Mouse (Mus musculus): ENCODE results near the gene Atp6v1g2.

Atp6v1g2 gene

DNA sequence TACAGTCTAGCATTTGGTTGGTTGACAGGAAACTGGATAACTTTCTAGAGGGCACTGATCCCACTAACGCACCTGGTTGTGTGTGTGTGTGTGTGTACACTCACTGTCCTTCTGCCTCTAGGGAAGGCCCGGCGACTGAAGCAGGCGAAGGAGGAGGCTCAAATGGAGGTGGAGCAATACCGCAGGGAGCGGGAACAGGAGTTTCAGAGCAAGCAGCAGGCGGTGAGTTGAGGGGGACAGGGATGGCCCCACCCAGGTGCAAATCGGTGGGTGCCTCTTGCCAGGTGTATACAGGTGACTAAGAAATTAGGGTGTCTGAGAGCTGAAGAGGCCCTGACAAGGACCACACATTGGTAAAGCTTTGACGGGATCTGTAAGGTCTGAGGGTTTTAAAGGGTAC, 3.5 kb downstream of the Atp6v1g2 start:
- DNase-seq (ENCODE audit: extremely low spot score, low spot score): no peak

DNA sequence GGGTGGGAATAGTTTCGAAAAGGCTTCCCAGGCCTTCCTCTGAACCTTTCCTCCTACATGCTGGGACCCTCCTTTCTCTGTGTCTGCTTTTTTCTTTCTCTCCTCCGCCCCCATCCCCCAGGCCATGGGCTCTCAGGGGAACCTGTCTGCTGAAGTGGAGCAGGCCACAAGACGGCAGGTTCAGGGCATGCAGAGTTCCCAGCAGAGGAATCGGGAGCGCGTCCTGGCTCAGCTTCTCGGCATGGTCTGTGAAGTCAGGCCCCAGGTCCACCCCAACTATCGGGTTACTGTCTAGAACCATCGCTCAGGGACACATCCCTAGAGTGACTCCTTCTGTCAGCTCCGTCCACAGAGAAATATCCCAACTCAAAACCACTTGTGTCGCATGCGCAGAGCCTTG, 4.0 kb downstream of the Atp6v1g2 start:
- no peak for DNase-seq (ENCODE audit: extremely low spot score, low spot score)

DNA sequence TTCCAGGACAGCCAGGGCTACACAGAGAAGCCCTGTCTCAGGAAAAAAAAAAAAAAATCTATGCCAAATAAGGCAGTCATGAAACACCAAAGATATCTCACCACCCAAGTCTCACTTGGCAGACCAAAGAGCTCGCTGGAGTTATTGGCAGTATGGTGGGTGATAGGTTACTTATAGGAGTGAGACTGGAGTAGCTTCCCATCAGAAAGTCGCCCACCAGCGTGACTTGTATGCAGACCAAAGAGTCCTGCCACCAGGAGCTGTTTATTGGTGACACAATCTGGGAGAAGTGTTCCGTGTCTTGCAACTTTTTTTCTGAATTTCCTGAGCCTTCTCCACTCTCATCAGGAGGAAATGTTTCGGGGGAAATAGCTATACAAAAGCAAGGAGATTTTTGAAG, 6.2 kb downstream of the Atp6v1g2 start:
- DNase-seq (ENCODE audit: extremely low spot score, low spot score): no peak

DNA sequence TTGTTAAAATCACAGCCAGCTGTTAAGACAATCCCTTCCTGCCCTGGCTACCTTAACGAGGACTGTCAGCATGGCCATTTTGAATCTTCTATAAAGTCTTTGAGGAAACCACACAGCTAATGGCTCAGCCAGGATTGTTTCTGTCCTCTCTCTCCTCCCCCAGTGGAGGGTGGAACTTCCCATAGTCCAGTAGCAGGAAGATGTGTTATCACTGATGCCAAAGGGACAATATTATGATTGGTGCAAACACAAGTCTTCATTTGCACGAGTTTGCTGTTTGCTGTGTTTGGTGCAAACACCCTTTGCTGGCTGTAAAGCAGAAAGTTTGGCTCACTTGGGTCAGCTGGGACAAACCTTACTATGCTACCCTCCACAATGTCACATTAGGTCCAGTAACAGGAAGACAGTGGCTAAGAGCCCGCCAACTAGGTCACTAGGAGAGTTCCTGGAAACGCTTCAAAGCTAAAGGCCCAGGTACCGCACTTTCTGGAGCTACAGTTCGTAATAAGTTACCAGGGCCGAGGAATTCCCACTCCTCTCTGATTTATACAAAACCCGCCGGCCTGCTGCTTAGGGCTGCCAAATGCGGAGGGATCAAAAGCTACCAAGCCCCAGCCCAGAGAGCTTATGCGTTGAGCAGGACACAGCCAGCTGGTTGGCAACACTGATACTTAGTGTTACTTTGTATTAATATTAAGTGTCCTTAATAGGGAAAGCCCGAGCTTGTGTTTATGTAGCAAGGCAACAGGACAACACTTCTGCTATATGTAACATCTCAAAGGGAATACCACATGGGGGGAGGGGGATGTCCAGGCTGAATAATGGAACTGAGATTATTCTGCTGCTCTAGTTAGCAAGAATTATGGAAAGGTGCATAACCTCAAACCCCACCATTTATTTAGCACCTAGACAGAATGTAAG, 7.2 kb downstream of the Atp6v1g2 start:
- DNase-seq (ENCODE audit: extremely low spot score, low spot score): no peak

DNA sequence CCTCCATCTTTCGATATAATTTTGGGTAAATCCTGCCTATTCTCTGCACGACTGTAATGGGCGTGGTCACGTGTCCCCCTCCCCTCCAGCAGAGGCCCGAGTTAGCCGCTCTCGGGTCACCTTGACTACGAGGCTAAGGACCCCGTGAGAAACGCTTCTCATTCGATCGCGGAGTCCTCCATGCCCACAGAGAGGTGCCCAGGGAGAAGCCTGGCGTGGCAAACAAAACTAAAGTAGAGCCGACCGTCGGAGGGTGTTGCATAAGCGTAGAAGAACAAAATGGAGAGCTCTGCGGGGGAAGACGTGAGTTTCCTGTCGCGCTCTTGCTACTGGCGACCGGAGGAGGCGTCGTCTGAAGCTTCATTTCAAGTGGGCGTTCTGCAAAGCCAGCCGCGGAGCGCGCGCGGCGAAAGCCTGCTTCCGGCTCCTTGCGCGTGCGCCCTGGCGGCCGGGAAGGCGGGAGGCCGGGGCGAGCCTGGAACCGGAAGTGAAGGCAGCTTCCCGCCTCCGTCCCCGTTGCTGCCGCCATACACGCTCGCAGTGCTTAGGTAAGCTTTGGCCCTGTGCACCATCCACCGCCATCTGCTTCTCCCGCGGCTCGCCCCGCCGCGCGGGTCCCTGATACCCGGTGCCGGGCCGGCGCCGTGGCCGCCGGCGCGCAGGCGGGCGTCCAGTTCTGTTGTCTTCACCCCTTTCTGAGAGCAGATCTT, 8.0 kb downstream of the Atp6v1g2 start, which contains the start of gene Ddx39b:
TSS of gene Ddx39b (plus strand) at position 442 of the 710 bp plus-strand sequence.
- peak; percentile 96 for DNase-seq (ENCODE audit: extremely low spot score, low spot score)

DNA sequence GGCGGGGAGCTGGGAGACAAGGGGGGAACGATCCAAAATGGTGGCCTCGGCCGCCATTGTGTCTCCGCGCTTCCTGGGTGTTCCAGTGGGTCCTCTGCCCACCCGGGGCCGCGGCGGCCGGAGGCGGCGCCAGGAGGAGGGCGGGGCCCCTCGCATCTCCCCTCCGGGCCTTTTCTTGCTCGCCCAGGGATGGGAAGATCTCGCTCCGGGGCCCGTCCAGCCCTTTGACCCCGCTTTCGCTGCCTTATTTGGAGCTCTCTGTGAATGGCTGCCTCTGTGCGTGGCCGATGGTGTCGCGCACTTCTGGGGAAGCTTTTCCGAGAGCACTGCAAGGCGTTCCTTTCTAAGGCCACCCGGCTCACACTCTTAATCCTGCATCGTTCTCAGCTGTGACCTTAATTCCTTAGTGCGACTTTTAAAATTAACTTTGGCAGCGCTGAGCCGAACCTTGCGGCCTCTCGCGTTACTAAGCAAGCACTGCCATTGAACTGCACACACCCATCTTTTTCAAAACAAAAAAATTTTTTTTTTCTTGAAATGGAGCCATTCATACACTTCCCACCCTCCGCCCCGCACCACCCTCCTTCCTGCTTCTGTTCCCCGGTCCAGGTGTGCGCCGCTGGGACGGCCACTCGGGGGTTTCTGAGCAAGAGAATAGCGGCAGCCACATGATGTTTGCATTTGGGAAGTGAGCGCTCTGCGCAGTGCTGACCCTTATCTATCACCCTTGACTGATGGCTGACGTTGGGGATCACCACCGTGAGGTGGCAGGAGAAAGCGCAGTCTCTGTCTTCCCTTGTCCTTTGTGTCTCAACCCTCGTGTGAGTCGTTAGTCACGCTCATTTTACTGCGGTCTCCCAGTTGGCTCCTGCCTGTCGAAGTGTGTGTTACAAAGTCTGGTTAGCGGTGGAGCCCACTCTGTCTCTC, 8.8 kb downstream of the Atp6v1g2 start:
- peak; percentile 77 for DNase-seq (ENCODE audit: extremely low spot score, low spot score)

DNA sequence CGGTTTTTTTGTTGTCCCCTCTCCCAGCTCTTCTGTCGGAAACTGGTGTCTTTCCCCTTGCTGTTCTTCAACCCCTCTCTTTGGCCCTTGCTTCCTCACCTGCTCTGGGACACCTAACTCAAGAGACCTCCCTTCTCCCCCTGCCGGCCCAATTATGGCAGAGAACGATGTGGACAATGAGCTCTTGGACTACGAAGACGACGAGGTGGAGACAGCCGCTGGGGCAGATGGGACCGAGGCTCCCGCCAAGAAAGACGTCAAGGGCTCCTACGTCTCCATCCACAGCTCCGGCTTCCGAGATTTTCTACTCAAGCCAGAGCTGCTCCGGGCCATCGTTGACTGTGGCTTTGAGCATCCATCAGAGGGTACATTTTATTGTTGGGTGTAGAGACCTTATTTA, 9.6 kb downstream of the Atp6v1g2 start:
- peak; percentile 57 for DNase-seq (ENCODE audit: extremely low spot score, low spot score)

DNA sequence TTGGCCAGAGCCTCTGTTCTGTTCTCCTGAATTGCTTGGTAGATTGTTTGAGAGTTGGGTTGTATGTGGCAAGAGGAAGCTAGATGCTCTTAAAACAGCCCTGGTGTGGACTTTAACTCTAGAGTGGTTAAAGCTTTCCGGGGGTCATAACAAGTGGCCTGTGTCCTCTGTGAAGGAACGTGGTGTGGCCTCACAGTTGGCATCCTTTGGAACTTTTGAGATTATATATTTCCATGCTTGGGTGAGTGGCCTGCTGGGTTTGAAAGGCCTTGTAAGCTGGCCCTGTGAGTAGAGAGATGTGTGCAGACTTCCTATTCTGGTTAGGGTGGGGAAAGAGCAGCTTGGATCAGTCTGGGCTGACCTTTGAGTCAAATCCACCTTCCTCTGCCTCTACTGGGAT, 11.5 kb downstream of the Atp6v1g2 start:
- no peak for DNase-seq (ENCODE audit: extremely low spot score, low spot score)

DNA sequence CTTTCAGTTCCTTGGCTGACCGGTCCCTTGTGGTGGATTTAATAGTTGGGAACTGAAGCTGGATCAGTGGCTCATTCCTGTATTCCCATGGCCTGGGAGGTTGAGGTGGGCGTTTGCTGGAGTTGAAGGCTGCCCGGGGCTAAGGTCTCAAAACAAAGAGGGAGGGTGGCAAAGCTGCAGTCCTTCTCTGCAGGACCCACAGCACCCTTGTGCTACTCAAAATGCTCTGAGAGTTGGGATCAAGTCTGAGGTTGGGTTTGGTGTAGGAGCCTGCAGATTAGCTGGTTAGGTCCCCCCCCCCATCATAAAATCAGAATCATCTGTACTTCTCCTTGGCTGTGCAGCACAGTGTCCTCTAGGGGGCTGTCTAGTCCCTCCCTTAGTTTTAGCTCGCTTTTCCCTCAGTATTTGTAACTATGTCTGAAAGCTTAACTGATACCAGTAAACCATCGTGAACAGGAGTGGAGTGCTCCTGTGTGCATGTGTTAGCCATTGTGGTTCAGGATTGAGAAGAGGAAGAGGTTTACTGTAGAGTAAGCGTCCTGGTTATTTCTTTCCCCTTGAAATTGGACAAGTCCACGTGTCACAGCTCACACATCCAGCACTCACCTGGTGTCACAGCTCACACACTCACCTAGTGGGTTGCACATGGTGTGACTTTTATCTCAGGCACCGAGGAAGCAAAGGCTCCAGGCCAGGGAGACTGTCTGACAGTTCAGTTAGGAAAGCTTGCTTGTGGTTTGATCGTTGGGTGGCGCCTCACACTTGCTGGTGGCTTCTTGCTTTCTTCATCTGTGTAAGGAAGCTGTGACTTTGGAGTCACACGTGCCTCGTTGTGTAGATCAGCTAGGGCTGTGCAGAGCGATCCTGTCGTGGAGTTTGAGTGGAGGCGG, 12.5 kb downstream of the Atp6v1g2 start:
- DNase-seq (ENCODE audit: extremely low spot score, low spot score): no peak

DNA sequence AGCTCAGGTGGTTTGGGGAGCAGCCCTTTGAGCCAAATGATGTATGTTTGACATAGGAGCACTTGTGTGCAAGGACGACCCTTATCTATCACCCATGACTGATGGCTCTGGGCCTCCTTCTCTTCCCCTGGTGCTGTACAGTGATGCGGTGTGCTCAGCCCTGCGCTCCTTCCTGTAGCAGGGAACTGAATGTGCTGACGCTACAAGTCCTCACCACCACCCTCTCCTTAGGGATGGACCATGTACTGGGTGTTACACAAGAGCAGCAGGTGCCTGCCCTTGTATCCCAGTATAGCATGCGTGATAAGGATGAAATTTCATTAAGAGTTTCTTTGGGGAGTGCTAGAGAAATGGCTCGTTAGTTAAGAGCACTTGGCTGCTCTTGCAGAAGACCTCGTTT, 13.7 kb downstream of the Atp6v1g2 start:
- DNase-seq (ENCODE audit: extremely low spot score, low spot score): no peak

DNA sequence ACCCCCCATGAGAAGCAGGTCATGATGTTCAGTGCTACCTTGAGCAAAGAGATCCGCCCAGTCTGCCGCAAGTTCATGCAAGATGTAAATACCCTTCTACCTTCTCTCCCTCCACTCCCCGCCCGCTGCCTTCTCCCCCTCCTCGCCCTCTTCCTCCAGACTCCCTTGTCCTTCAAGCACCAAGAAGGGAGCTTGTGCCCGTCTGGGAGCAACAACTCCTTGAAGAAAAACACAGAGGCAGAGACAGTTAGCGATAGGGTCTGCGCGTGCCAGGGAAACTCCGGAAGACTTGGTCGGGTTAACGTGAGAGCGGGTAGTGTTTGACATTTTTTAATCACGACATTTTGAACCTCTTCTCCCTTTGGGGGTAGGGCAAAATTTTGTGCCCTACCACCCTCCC, 15.5 kb downstream of the Atp6v1g2 start:
- no peak for DNase-seq (ENCODE audit: extremely low spot score, low spot score)

DNA sequence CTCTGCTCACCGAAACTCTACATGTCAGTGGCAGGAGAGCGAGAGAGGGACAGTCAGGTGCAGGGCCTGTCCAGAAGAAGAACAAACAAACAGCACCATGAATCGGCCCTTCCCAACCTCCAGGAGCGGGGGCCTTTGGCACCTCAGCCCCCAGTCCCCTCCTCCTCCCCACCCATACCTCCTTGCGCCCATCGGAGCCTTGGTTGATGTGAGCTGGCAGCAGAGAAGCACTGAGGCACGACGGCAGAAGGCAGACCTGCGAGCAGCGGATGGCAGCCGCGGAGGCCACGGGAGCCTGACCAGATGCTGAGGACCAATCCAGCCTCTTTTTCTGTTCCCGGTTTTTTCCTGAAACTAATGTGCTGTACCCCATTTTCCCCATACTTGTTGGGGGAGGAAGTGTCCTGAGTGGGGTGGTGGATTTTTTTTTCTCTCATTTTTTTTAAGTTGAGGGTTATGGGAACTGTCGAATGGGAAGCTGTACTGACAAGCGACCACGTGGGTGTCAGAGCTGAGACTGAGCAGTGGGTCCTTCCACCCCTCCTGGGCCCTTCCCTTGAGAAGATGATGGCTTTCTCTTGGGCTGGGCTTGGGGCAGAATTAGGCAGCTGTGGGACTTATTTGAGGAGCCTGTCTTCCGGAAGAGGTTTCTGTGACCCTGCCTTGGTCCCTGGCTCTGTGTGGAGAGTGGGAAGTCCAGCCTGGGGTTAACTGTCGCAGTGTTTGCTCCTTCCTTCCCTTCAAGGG, 16.2 kb downstream of the Atp6v1g2 start:
- no peak for DNase-seq (ENCODE audit: extremely low spot score, low spot score)

DNA sequence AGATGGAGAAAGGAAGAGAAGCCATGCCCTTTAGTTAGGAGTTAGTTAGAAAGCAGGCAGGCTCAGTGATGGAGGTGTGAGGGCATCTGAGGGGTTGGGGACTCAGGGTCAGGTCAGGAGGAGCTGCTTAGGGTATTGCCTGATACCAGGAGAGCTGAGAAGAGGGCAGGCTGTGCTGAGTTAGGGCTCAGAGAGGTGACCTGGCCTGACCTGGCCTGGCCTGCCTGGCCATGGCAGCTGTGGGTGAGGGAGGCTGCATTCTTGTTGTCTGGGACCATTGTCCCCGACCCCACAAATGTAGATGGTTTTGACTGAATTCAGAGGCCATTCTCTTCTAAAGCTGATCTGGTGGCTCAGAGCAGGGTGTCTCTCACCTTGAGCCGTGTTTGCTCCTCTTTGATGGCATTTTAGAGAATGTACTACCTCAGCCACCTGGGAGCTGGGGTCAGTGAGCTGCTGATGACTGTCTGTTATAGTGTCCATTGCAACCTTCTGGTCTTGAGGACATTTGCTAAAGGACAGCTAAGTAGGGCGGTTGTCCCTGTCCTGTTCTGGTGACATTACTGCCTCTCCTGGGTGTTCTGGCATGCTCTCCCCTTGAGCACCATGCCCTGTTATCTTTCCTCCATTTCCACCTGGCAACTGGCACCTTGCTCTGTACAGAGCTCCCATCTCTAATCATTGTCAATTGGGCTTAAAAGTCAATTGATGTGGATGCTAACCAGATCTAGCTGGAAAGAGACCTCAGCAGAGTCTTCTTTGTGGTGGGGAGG, 17.1 kb downstream of the Atp6v1g2 start:
- no peak for DNase-seq (ENCODE audit: extremely low spot score, low spot score)

DNA sequence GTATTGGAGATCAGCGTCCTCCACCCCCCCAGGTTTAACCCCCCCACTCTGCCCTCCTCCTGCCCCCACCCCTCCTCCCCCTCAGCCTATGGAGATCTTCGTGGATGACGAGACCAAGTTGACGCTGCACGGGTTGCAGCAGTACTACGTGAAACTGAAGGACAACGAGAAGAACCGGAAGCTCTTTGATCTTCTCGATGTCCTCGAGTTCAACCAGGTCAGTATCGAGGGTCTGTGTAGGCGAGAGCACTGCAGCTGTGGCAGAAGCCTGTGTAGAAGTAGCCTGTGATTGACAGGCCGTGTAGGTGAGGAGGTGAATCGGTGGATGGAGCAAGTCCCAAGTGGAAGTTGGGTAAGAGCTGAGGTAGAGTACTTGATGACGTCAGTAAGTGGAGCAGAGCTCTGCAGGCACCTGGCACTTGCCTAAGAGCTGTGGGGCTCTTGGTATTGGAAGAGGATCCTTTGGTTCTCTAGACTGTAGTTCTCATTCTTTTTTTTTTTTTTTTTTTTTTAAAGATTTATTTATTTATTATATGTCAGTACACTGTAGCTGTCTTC, 17.8 kb downstream of the Atp6v1g2 start:
- DNase-seq (ENCODE audit: extremely low spot score, low spot score): no peak

DNA sequence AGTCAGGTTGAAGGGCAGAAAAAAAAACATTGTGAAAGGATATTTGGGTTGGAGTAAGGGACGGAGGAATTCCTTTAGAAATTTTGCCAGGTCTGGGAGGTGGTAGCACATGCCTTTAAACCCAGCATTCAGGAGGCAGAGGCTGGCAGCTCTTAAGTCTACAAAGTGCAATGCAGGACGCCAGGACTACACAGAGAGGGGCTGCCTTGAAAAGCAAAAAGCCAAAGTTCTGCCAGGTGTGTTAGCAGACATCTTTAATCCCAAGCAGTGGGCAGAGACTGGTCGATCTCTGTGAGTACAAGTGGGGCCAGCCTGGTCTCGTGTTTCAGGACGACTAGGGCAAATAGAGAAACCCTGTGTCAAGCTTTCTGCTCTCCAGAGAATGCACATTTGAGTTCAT, 18.5 kb downstream of the Atp6v1g2 start:
- DNase-seq (ENCODE audit: extremely low spot score, low spot score): no peak

DNA sequence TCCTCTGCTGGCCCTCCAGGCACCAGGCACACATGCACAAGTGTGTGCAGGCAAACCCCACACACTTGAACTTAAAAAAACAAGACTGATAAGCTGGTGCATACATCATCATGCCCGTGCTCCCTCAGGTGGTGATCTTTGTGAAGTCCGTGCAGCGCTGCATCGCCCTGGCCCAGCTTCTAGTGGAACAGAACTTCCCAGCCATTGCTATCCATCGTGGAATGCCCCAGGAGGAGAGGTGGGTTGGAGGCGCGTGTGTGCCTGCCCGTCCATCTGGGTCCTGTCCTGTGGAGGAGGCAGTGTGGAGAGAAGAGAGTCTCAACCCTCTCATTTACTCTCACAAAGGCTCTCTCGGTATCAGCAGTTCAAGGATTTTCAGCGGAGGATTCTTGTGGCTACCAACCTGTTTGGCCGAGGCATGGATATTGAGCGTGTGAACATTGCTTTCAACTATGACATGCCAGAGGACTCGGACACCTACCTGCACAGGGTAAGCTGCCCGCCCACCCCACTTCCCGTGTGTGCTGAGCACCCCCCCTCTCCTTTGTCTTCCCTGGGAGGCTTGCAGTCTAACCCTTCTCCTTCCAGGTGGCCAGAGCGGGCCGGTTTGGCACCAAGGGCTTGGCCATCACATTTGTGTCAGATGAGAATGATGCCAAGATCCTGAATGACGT, 19.3 kb downstream of the Atp6v1g2 start:
- no peak for DNase-seq (ENCODE audit: extremely low spot score, low spot score)

DNA sequence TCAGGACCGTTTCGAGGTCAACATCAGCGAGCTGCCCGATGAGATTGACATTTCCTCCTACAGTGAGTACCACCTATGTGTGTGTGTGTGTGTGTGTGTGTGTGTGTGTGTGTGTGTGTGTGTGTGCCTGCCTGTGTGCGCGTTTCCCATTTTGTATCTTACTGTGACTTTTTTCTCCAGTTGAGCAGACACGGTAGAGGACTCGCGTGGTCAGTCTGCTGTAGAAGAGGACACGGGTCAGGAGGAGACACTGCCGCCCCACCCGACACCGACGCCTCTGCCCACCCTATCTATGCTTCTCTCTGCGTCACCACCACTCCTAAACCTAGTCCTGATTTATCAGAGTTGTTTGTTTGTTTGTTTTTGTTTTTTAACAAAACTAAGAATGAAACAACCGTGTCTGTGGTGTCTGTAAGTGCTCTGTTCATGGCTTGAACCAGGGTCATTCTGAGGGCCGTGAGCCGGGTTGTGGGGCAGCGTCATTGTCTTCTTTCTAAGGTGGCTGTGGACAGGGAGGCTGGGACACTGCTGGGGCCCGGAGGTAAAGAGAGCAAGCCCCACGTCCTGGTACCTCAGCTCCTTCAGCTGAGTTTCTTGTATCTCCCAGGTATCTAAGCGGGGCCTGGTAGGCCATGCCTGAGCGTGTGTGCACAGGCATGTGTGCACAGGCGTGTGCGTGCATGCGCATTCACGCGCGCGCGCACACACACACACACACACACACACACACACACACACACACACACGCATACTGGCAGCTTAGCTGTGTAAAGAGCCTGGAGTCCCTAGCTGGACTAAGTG, 20.0 kb downstream of the Atp6v1g2 start:
- DNase-seq (ENCODE audit: extremely low spot score, low spot score): no peak
